Mouse (Mus musculus) embryonic facial prominence, embryonic 12.5 days (tissue): ENCODE measurements around the gene Pex5l. TPM values are rescaled to one million over a fixed set of nuclear protein-coding genes. Genes with fewer than 3 reads are reported as not detected.

ENCODE experiments used
- ATAC-seq: fragments of 200-750 bp; cut with Nextera tagmentation; 2 replicates; pipeline ENCODE4 v1.8.0; 2017; ENCODE audit not compliant: insufficient number of reproducible peaks, insufficient read depth, low FRiP score, low TSS enrichment
- H3K27ac ChIP-seq: fragments of 300-500 bp; sonication (generic); 2 replicates; pipeline ENCODE4 v1.5.1; 2016; ENCODE audit warnings: mild to moderate bottlenecking
- H3K27me3 ChIP-seq: fragments of 300-500 bp; sonication (generic); 2 replicates; pipeline ENCODE4 v1.6.1; 2016; ENCODE audit warnings: mild to moderate bottlenecking, moderate library complexity
- H3K36me3 ChIP-seq: fragments of 300-500 bp; sonication (generic); 2 replicates; pipeline ENCODE4 v1.6.1; 2016; ENCODE audit warnings: mild to moderate bottlenecking
- H3K4me1 ChIP-seq: fragments of 300-500 bp; sonication (generic); 2 replicates; pipeline ENCODE4 v1.6.1; 2016
- H3K4me2 ChIP-seq: fragments of 300-500 bp; sonication (generic); replicated peaks from 2 replicates; pipeline ENCODE4 v1.6.1; 2016; ENCODE audit warnings: mild to moderate bottlenecking, moderate library complexity
- H3K4me3 ChIP-seq: fragments of 300-500 bp; sonication (generic); 2 replicates; pipeline ENCODE4 v1.5.1; 2016; ENCODE audit warnings: mild to moderate bottlenecking
- H3K9ac ChIP-seq: fragments of 300-500 bp; sonication (generic); 2 replicates; pipeline ENCODE4 v1.6.1; 2016; ENCODE audit warnings: mild to moderate bottlenecking, moderate library complexity
- H3K9me3 ChIP-seq: fragments of 300-500 bp; sonication (generic); 2 replicates; pipeline ENCODE4 v1.6.1; 2016; ENCODE audit warnings: mild to moderate bottlenecking, moderate library complexity
- WGBS: fragments of 180-500 bp; shearing (Covaris S2); methylation state at CpG from one replicate; pipeline ENCODE4 v1.1.7; 2016; 5-methylcytosine and 5-hydroxymethylcytosine counted together
- polyA plus RNA-seq: library from polyadenylated mRNA; unstranded; fragments of >200 nt; fragmentation: Nextera tagmentation; extraction: Ambion mirVana; gene quantifications from 2 replicates; pipeline ENCODE4 v1.2.1, GENCODE M21; 2016

Gene Pex5l
- polyA plus RNA-seq, 1 experiment from 2014 or later = 1.9 TPM

DNA sequence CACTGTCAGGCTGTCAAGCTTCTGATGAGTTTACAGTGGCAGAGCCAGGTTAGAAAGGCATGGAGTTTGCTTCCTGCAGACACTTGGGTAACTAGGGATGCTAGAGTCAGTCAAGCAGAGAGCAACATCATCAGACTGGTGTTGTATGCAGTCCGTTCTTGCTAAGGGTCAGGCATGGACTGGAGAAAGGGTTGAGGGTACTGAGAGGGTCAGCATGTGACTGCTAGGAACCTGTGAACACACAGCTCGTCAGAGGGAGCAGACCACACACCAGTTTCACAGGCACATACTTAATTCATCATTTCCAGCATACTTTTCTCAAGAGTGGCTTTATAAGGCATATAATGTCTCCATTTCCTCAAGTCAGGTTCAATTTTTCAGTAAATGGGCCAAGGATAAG is 53.6 kb downstream of the Pex5l start:
- H3K9ac ChIP-seq = no peak overlapping the region
- ATAC-seq = no peak

DNA sequence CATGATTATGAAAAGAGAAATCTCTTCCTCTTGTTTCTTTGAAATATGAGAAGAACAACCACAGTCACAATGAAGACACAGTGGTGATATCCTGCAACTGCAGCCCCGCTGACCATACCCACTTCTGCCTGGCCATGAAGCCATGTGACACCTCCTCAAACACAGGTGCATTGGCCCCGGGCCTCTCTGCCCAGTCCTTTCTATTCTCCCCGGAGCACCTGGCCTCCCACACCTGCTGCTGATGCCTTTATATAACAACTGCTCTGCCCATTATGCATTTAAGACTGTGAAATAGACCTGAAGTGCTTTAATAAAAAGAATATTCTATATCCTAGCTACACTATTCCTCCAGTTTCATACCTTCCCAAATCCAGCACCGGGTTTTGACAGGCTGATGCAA is 54.8 kb downstream of the Pex5l start:
- Histone ChIP-seq H3K4me3 (no peak overlapping the region), H3K9ac (no peak overlapping the region), H3K4me2 (no peak overlapping the region), H3K4me1 (peaks cover 8% of the 10 kb centered on the region; the same call in 1 of the 2 replicates), H3K9me3 (no peaks in the 10 kb centered on the region), H3K27ac (no peak overlapping the region), H3K27me3 (no peaks in the 10 kb centered on the region), H3K36me3 (no peaks in the 10 kb centered on the region)
- 65% methylated on average over 4 of the region's 4 CpGs for WGBS
- no peak for ATAC-seq

More for the DNA sequence above, 53.6 kb downstream of the Pex5l start:
- Histone ChIP-seq H3K36me3 (no peaks in the 10 kb centered on the region), H3K9me3 (no peaks in the 10 kb centered on the region), H3K27ac (no peak overlapping the region), H3K27me3 (no peaks in the 10 kb centered on the region), H3K4me2 (peak overlapping the region; percentile 37), H3K4me1 (peaks cover 8% of the 10 kb centered on the region; the same call in 1 of the 2 replicates), H3K4me3 (no peak overlapping the region)
- 33% methylated on average over 2 of the region's 2 CpGs for WGBS

DNA sequence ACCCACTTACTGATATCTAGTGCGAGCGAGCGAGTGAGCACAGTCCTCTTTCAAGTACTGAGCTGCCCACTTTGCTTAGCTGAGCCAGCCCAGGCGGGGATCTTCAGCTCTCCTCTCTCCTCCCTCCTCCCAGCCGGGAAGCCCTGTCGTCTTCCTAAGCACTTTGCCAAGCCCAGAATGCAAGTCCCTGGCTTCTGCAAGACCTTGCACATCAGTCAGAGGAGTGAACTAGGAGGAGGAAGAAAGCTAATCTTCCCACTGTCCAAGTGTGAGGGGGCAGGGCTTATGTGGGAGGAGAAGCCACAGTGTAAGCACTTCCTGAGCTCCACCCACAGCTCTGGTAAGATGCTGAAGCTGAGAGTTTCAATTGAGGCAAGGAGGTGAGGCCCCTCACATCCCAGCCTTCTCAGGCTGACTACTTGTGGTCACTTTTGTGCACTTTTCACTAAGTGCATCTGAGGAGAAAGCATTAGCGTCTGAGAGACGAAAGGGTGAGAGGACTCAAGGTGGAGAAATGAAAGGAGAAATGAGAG is 60.2 kb downstream of the Pex5l start:
- 34% methylated on average over 8 of the region's 8 CpGs for WGBS
- Histone ChIP-seq H3K27me3 (no peaks in the 10 kb centered on the region), H3K9ac (no peak overlapping the region), H3K36me3 (no peaks in the 10 kb centered on the region), H3K4me2 (peak overlapping the region; percentile 30; the same call in 1 of the 2 replicates), H3K27ac (no peak overlapping the region), H3K9me3 (no peaks in the 10 kb centered on the region), H3K4me3 (no peak overlapping the region), H3K4me1 (peaks cover 6% of the 10 kb centered on the region; the same call in 1 of the 2 replicates)
- 0 out of 2 replicates have a peak, but pooled peaks have one; percentile 35 for ATAC-seq

DNA sequence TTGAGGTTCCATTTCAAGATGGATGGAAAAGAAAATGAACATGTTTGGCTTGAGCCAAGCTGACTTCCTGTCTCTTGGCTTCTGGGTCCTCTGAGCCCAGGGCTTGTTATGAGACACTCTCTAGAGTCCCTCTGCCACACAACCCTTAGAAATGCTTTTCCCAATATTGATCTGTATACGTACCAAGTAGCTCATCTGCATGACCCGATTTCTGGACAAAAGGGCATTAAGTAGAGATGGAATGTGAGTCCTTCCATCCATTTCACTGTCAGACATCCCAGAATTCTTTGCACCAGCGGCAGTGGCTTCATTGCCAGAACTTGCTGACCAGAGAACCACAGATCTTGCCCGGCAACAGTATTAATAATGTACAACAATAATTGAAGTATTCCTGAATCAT is 61.3 kb downstream of the Pex5l start:
- 87% methylated on average over 4 of the region's 4 CpGs for WGBS
- ATAC-seq = no peak

DNA sequence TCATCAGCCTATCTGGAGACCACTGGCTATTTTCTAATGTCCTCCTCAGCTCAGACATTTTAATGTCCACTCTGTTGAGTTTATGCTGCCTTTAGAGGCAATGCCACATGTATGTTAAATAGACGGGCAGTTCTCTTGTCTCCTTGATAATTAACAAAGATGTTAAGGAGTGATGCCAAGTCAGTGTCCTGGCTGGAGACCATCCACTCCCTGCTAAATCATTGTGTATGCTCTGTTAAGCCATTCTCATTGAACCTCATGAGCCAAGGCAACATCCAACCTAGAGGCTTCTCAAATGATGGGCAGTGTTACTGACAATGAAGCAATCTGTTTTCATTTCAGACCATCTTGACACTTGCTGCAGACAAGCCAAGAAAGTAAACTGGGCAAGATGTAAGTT is 63.4 kb downstream of the Pex5l start:
- Histone ChIP-seq H3K27ac (no peak overlapping the region), H3K9me3 (no peaks in the 10 kb centered on the region), H3K4me2 (no peak overlapping the region), H3K9ac (no peak overlapping the region), H3K27me3 (no peaks in the 10 kb centered on the region), H3K4me3 (no peak overlapping the region), H3K4me1 (peaks cover 6% of the 10 kb centered on the region; the same call in 1 of the 2 replicates), H3K36me3 (no peaks in the 10 kb centered on the region)
- WGBS = 92% methylated on average over 1 of the region's 1 CpGs
- no peak for ATAC-seq

More for the DNA sequence above, 61.3 kb downstream of the Pex5l start:
- H3K4me3 ChIP-seq = no peak overlapping the region
- H3K4me2 ChIP-seq = no peak overlapping the region
- no peak overlapping the region for H3K27ac ChIP-seq
- H3K36me3 ChIP-seq = no peaks in the 10 kb centered on the region
- peaks cover 6% of the 10 kb centered on the region; the same call in 1 of the 2 replicates for H3K4me1 ChIP-seq
- H3K9me3 ChIP-seq = no peaks in the 10 kb centered on the region
- H3K9ac ChIP-seq = no peak overlapping the region
- no peaks in the 10 kb centered on the region for H3K27me3 ChIP-seq

DNA sequence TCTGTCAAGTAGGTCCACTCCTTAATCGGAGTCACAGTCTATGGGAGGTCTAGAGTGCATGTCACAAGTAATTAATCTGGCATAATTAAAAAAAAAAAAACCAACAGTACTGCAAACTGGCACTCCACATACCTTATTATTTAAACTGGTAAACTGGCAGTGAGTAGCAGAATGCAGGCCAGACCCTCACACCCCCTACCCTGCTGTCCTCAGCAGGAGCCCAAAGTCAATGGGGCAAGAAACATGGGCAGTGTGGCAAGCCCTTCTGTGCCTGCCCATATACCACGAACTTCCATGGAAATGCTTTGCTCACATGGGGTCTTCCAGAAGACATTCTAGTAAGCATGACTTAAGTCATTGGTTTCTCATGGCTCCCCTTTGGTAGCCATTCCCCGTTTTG is 63.9 kb downstream of the Pex5l start:
- no peak overlapping the region for H3K27ac ChIP-seq
- H3K4me1 ChIP-seq = peaks cover 6% of the 10 kb centered on the region; the same call in 1 of the 2 replicates
- no peaks in the 10 kb centered on the region for H3K9me3 ChIP-seq
- no peak overlapping the region for H3K4me2 ChIP-seq
- H3K9ac ChIP-seq = no peak overlapping the region
- no peaks in the 10 kb centered on the region for H3K36me3 ChIP-seq
- ATAC-seq = no peak
- no peaks in the 10 kb centered on the region for H3K27me3 ChIP-seq
- 87% methylated on average over 3 of the region's 3 CpGs for WGBS
- H3K4me3 ChIP-seq = no peak overlapping the region

DNA sequence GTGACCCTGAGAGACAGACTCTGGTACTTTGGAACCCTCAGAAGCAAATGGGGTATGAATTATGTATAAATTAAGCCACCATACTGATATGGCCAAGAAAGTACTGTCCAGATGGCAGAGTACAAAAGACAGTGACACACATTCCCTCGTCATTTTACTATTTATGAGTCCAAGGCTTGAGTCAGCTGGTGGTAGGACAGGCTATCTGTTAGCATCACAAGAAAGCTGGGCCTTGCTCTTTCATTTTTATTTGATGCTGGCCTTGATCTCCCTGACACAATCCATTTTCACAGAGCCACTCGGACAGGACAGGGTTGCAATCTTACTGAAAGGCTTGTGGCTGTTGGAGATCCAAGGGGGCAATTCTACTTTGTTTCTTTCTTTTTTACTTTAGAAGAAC is 67.4 kb downstream of the Pex5l start:
- no peak for ATAC-seq
- Histone ChIP-seq H3K4me1 (no peaks in the 10 kb centered on the region), H3K27ac (no peak overlapping the region), H3K36me3 (no peaks in the 10 kb centered on the region), H3K9me3 (no peaks in the 10 kb centered on the region), H3K4me3 (no peak overlapping the region), H3K9ac (no peak overlapping the region), H3K4me2 (no peak overlapping the region), H3K27me3 (no peaks in the 10 kb centered on the region)
- 70% methylated on average over 2 of the region's 2 CpGs for WGBS

DNA sequence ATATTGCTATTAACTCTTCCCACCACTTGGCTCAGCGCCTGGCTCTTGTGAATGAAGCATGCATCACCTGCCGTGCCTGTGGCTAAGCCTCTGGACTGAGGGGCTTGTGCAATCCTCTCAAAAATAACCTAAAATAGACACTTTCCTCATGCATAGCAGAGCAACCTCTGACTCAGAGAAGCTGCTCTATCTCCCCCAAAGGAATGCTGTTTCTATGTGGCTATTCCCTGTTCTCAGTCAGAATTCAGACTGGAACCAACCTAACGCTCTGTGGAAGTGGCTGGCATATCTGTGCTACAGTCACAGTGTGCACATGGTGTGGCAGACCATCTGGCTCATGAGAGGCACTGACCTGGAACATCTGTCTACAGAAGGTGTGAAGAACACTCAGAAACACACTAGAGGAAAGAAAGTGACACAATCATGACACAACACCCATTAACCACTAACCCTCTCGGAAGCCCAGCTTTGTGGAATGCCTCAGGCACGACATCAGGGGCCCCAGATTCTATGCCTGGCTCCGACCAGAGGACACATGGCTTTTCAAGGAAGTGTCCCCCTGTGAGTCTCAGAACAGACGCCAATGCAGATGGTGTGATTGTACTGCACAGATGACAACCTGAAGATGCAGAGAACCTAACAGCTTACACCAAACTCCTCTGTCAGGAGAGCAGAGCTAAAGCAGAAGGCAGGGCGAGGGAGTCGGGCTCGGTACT is 68.6 kb downstream of the Pex5l start:
- 68% methylated on average over 10 of the region's 10 CpGs for WGBS
- Histone ChIP-seq H3K27ac (no peak overlapping the region), H3K36me3 (no peaks in the 10 kb centered on the region), H3K4me3 (no peak overlapping the region), H3K27me3 (no peaks in the 10 kb centered on the region), H3K4me2 (no peak overlapping the region), H3K9me3 (no peaks in the 10 kb centered on the region), H3K4me1 (no peaks in the 10 kb centered on the region), H3K9ac (no peak overlapping the region)
- no peak for ATAC-seq

DNA sequence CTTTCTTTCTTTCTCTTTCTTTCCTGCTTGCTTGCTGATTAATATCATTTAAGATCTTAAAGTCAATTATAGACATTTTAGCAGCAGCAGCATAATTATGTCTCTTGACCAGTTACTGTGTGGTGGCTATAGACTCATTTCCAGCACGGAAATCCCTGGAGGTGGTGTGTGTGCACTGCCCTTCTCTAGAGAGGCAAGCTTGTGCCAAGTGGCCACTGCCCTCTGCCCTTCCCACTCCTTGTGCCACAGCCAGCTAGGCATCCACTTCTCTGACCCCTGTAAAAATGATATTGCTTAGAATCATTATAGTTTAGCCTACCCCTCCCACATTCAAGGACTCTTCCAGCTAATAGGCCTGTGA is 69.2 kb downstream of the Pex5l start:
- H3K4me1 ChIP-seq = no peaks in the 10 kb centered on the region
- H3K27ac ChIP-seq = no peak overlapping the region
- H3K4me2 ChIP-seq = no peak overlapping the region
- WGBS = 79% methylated on average over 1 of the region's 1 CpGs
- H3K36me3 ChIP-seq = no peaks in the 10 kb centered on the region
- no peaks in the 10 kb centered on the region for H3K9me3 ChIP-seq
- no peak for ATAC-seq
- no peak overlapping the region for H3K4me3 ChIP-seq
- H3K9ac ChIP-seq = no peak overlapping the region
- no peaks in the 10 kb centered on the region for H3K27me3 ChIP-seq

DNA sequence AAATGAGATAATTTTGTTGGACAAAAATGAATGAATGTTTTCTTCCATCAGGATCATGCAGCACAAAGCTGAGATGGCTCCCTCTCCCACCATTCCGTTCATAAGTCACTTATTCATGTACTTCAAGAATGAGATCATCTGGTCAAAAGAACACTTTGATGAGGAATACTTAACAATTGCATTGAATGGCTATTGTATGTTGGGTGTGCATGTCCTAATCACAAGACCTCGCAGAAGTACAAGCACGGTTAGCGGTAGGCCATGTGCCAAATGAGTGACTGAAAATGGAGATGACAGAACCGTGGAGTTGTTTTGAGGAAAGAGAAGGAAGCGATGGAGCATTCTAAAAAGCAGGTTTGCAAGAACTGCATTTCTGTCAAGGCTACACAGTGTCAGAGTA is 72.3 kb downstream of the Pex5l start:
- WGBS = 90% methylated on average over 6 of the region's 6 CpGs
- Histone ChIP-seq H3K9ac (no peak overlapping the region), H3K4me3 (no peak overlapping the region), H3K9me3 (no peaks in the 10 kb centered on the region), H3K4me2 (no peak overlapping the region), H3K27ac (no peak overlapping the region), H3K27me3 (no peaks in the 10 kb centered on the region), H3K36me3 (no peaks in the 10 kb centered on the region), H3K4me1 (no peaks in the 10 kb centered on the region)
- ATAC-seq = no peak

DNA sequence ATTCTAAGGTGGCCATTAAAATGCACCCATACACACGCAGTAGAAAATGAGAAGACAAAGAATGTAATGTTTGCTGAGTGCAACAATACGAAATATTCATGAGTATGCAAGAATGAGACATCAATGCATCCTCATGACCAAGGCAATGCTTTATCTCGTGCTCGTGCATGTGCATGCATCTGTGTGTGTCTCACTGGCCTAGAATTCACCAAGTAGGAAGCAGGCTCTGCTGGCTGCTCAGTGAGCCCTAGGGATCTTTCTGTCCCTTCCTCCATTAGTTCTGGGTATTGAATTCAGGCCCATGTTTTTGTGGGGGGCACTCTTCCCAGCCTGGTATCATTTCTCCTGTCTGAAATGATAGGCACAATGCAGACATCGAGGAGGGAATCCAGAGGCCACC is 74.9 kb downstream of the Pex5l start:
- H3K27ac ChIP-seq = no peak overlapping the region; the same call in 1 of the 2 replicates
- no peak overlapping the region for H3K4me2 ChIP-seq
- H3K36me3 ChIP-seq = no peaks in the 10 kb centered on the region
- WGBS = 78% methylated on average over 5 of the region's 5 CpGs
- H3K9me3 ChIP-seq = no peaks in the 10 kb centered on the region
- no peak overlapping the region for H3K4me3 ChIP-seq
- H3K4me1 ChIP-seq = no peaks in the 10 kb centered on the region
- ATAC-seq = no peak
- H3K27me3 ChIP-seq = no peaks in the 10 kb centered on the region
- no peak overlapping the region for H3K9ac ChIP-seq

DNA sequence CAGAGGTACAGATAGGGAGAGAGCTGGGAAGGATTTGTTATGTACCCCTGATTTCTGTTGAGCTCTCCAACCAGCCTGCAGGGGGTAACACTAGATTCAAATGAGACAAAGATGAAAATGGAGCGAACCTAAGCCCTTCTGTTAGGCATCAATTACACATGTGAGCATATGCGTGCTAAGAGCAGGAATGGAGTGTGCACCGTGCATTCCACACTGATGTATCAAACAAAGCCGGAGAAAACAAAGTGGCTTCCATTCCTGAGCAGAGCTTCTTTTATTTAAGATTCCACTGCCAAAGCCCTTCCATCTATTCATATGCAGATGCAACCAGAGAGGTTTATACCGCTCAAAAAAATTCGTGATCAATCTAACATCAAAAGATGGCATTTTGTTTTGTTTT is 79.5 kb downstream of the Pex5l start:
- Histone ChIP-seq H3K9me3 (no peaks in the 10 kb centered on the region), H3K4me2 (no peak overlapping the region), H3K4me1 (no peaks in the 10 kb centered on the region), H3K4me3 (no peak overlapping the region), H3K27ac (no peak overlapping the region), H3K36me3 (no peaks in the 10 kb centered on the region), H3K9ac (no peak overlapping the region), H3K27me3 (no peaks in the 10 kb centered on the region)
- 46% methylated on average over 6 of the region's 6 CpGs for WGBS
- no peak for ATAC-seq
